Mouse (Mus musculus) ES-Bruce4 (cell line): ENCODE measurements around the gene Map3k7cl.

Source experiments
- CTCF ChIP-seq: IDR thresholded peaks from one replicate; pipeline ENCODE4 v1.8.1; 2011; ENCODE audit warnings: low read depth, low read length
- EP300 ChIP-seq: IDR thresholded peaks from 2 replicates; pipeline ENCODE4 v1.6.1; 2011; ENCODE audit warnings: low read depth, low read length; ENCODE audit not compliant: insufficient read depth

GRCm38 (mm10) chr16:87594145-87594544 lies 41.0 kb downstream of the Map3k7cl start:
- TF ChIP-seq CTCF = no peak
- no peak for TF ChIP-seq EP300
